Mouse (Mus musculus) hindbrain, embryonic 10.5 days (tissue): Measurements from ENCODE around the gene Arl15. TPM values are rescaled to one million over a fixed set of nuclear protein-coding genes. Genes with fewer than 3 reads are reported as not detected.

ENCODE experiments used
- DNase-seq: peaks from one replicate; pipeline ENCODE4 v3.0.0-alpha.2; 2017; ENCODE audit warnings: low spot score
- H3K27ac ChIP-seq: fragments of 300-500 bp; sonication (generic); 2 replicates; pipeline ENCODE4 v1.5.1; 2016; ENCODE audit warnings: mild to moderate bottlenecking, moderate library complexity
- H3K27me3 ChIP-seq: fragments of 300-500 bp; sonication (generic); 2 replicates; pipeline ENCODE4 v1.6.1; 2016; ENCODE audit warnings: mild to moderate bottlenecking; ENCODE audit not compliant: poor library complexity, insufficient read depth, severe bottlenecking
- H3K36me3 ChIP-seq: fragments of 300-500 bp; sonication (generic); 2 replicates; pipeline ENCODE4 v1.6.1; 2016; ENCODE audit warnings: mild to moderate bottlenecking, moderate library complexity
- H3K4me1 ChIP-seq: fragments of 300-500 bp; sonication (generic); replicated peaks from 2 replicates; pipeline ENCODE4 v1.6.1; 2016; ENCODE audit warnings: mild to moderate bottlenecking
- H3K4me3 ChIP-seq: fragments of 300-500 bp; sonication (generic); 2 replicates; pipeline ENCODE4 v1.5.1; 2016; ENCODE audit warnings: mild to moderate bottlenecking, moderate library complexity
- H3K9me3 ChIP-seq: fragments of 300-500 bp; sonication (generic); 2 replicates; pipeline ENCODE4 v1.6.1; 2016; ENCODE audit warnings: mild to moderate bottlenecking, moderate library complexity
- WGBS: fragments of 180-500 bp; shearing (Covaris S2); methylation state at CpG from one replicate; pipeline ENCODE4 v1.1.7; 2016; 5-methylcytosine and 5-hydroxymethylcytosine counted together
- polyA plus RNA-seq: library from polyadenylated mRNA; unstranded; fragments of >200 nt; fragmentation: Nextera tagmentation; extraction: Ambion mirVana; gene quantifications from 2 replicates; pipeline ENCODE4 v1.2.1, GENCODE M21; 2016

The Arl15 gene
- polyA plus RNA-seq, 1 experiment from 2014 or later = 10.8 TPM

DNA sequence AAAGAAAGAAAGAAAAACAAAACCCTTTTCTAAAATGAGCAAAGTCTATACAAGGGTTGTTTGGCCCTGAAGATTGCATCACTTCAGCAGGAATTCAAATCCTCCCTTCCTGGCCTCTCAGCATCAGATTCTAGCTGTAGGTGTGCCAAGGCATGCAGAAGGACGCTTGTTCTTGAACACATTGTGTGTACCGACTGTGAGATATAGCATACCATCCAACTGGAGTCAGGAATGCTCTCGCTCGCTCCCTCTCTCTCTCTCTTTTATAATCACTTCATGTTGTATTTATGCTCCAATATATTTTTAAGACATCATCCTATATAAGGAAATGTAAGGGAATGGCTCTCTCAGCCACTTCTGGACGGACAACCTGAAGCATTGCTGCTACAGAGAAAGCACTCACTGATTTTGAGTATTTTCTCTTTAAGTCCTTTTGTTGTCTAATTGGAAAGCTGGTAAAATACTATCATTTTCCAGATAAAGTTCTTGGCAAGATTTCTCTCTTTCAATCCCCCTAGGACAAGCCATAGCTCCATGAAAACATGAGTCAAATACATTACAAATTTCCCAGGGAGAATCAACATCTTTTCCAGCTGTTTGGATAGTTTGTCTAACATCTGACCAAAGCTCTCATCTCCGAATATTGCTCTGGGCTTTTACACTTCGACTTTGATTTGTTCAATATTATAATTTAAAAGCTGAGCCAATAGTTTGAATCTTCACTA lies 300.0 kb downstream of the Arl15 start:
- no peak overlapping the region for H3K27ac ChIP-seq
- H3K36me3 ChIP-seq = no peaks in the 10 kb centered on the region
- 92% methylated on average over 7 of the region's 7 CpGs for WGBS
- H3K4me3 ChIP-seq = no peak overlapping the region
- H3K4me1 ChIP-seq = no peaks in the 10 kb centered on the region; the same call in 1 of the 2 replicates
- H3K9me3 ChIP-seq = no peaks in the 10 kb centered on the region
- H3K27me3 ChIP-seq = no peaks in the 10 kb centered on the region
- DNase-seq = no peak

GRCm38 (mm10) chr13:114095440-114095839 lies 301.1 kb downstream of the Arl15 start:
- Histone ChIP-seq H3K36me3 (no peaks in the 10 kb centered on the region), H3K9me3 (no peaks in the 10 kb centered on the region), H3K27ac (no peak overlapping the region), H3K4me3 (no peak overlapping the region), H3K27me3 (no peaks in the 10 kb centered on the region), H3K4me1 (no peaks in the 10 kb centered on the region; the same call in 1 of the 2 replicates)
- no peak for DNase-seq
- 92% methylated on average over 4 of the region's 4 CpGs for WGBS

DNA sequence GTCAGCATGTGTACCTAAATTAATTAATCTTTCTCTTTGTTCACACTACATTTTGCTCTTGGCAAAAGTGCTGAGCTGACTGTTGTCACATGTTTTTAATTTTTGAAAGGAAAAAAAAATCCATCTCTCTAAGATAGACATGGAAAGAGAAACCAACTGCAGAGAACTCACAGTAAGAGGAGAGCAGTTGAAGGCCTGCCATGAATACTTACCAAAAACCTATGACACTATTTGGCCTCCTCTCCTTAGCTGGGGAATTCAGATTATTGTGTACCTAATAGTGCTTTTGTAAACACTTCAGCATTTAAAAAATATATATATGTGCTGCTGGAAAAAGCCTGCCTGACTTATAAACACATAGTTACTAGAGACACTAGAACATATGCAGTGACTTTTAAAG lies 302.1 kb downstream of the Arl15 start:
- Histone ChIP-seq H3K36me3 (no peaks in the 10 kb centered on the region), H3K4me1 (no peaks in the 10 kb centered on the region), H3K27ac (no peak overlapping the region), H3K9me3 (no peaks in the 10 kb centered on the region), H3K4me3 (no peak overlapping the region), H3K27me3 (no peaks in the 10 kb centered on the region)
- no peak for DNase-seq

DNA sequence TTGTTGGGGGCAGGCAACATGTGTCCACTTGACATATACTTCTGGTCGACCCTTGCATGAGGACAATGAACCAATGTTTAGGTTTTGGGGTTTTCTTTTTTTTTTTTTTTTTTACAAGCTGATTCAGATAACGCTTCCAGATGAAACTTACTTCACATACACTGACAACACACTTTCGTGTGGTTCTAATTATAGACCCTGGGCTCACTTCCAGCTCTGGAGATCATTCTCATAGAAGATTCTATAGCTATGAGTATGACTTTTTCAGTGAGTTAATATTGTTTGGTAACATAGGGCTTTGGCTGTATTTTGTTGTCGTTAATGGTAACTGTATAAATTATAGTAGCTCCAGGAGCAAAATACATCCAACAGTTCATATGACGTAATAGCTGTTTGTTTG lies 306.9 kb downstream of the Arl15 start:
- WGBS = 85% methylated on average over 5 of the region's 5 CpGs

GRCm38 (mm10) chr13:114106083-114106482 lies 311.8 kb downstream of the Arl15 start:
- WGBS = 81% methylated on average over 7 of the region's 7 CpGs
- no peak overlapping the region for H3K4me3 ChIP-seq
- H3K4me1 ChIP-seq = peaks cover 11% of the 10 kb centered on the region
- H3K27me3 ChIP-seq = no peaks in the 10 kb centered on the region
- no peak overlapping the region for H3K27ac ChIP-seq
- H3K9me3 ChIP-seq = no peaks in the 10 kb centered on the region
- no peak for DNase-seq
- H3K36me3 ChIP-seq = peaks cover 14% of the 10 kb centered on the region

More for the DNA sequence above, 306.9 kb downstream of the Arl15 start:
- H3K4me3 ChIP-seq = no peak overlapping the region
- no peaks in the 10 kb centered on the region for H3K27me3 ChIP-seq
- H3K36me3 ChIP-seq = peaks cover 14% of the 10 kb centered on the region
- no peaks in the 10 kb centered on the region for H3K9me3 ChIP-seq
- no peak for DNase-seq
- H3K27ac ChIP-seq = no peak overlapping the region
- no peaks in the 10 kb centered on the region for H3K4me1 ChIP-seq

- Histone ChIP-seq H3K9me3 (no peaks in the 10 kb centered on the region), H3K36me3 (peaks cover 14% of the 10 kb centered on the region), H3K4me3 (no peak overlapping the region), H3K27ac (no peak overlapping the region), H3K4me1 (peaks cover 11% of the 10 kb centered on the region), H3K27me3 (no peaks in the 10 kb centered on the region)
- WGBS = 94% methylated on average over 7 of the region's 7 CpGs
- no peak for DNase-seq
These were observed 313.2 kb downstream of the Arl15 start for GRCm38 (mm10) chr13:114107499-114107898.

GRCm38 (mm10) chr13:114109441-114109840 lies 315.1 kb downstream of the Arl15 start:
- 0 out of 2 replicates have a peak, but pooled peaks cover 4% of the 10 kb centered on the region for H3K36me3 ChIP-seq
- DNase-seq = no peak
- H3K4me3 ChIP-seq = no peak overlapping the region
- no peaks in the 10 kb centered on the region for H3K9me3 ChIP-seq
- no peak overlapping the region for H3K27ac ChIP-seq
- WGBS = 85% methylated on average over 10 of the region's 10 CpGs
- peaks cover 11% of the 10 kb centered on the region for H3K4me1 ChIP-seq
- no peaks in the 10 kb centered on the region for H3K27me3 ChIP-seq

- H3K4me1 ChIP-seq = peaks cover 11% of the 10 kb centered on the region
- H3K36me3 ChIP-seq = 0 out of 2 replicates have a peak, but pooled peaks cover 1% of the 10 kb centered on the region
- DNase-seq = no peak
- H3K27ac ChIP-seq = no peak overlapping the region
- no peaks in the 10 kb centered on the region for H3K9me3 ChIP-seq
- H3K27me3 ChIP-seq = no peaks in the 10 kb centered on the region
- no peak overlapping the region for H3K4me3 ChIP-seq
- WGBS = 70% methylated on average over 4 of the region's 4 CpGs
These were observed 315.5 kb downstream of the Arl15 start for GRCm38 (mm10) chr13:114109845-114110244.

- 81% methylated on average over 2 of the region's 2 CpGs for WGBS
- DNase-seq = no peak
- peaks cover 11% of the 10 kb centered on the region for H3K4me1 ChIP-seq
- H3K36me3 ChIP-seq = no peaks in the 10 kb centered on the region
- H3K9me3 ChIP-seq = no peaks in the 10 kb centered on the region
- no peak overlapping the region for H3K27ac ChIP-seq
- H3K27me3 ChIP-seq = no peaks in the 10 kb centered on the region
- no peak overlapping the region for H3K4me3 ChIP-seq
These were observed 319.2 kb downstream of the Arl15 start for GRCm38 (mm10) chr13:114113516-114113915.

DNA sequence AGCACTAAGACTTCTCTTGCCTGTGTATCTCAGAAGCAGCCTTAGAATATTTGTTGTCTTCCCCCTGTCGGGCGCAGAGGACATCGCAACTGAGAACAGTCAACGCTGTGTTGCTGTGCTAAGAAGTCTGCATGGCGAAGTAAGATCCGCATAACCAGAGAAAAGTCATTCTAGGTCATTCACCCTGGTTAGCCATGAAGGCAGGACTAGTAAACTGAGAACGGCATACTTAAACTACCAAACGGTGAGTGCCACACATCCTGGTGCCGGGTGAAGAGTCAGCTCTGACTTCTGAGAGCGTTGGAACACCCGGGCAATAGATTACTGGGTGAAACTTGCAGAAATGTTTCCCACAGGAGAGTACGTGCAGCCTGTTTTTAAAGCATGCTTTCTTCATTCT lies 320.3 kb downstream of the Arl15 start:
- no peak for DNase-seq
- Histone ChIP-seq H3K4me1 (peaks cover 10% of the 10 kb centered on the region), H3K4me3 (no peak overlapping the region), H3K9me3 (no peaks in the 10 kb centered on the region), H3K27me3 (no peaks in the 10 kb centered on the region), H3K36me3 (no peaks in the 10 kb centered on the region), H3K27ac (no peak overlapping the region)
- 93% methylated on average over 12 of the region's 12 CpGs for WGBS

DNA sequence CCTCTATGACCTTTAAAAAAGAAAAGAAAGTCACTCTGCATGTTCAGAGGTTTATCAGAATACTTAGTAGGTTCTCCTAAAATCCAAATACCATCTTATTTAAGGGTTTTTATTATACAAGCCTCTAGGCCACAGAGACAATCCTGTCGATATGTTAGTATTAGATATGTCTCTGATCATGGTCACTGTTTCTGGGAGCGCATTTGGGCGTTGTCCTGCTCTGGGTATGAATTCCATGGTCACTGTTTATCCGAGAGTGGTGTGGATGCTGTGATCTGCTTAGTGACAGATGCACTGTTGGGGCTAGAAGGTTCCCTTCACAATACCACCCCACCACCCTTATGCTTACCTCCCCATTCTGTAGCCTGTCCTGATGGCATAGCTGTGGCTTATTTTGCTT lies 320.8 kb downstream of the Arl15 start:
- DNase-seq = no peak
- H3K4me1 ChIP-seq = peaks cover 5% of the 10 kb centered on the region
- H3K27me3 ChIP-seq = no peaks in the 10 kb centered on the region
- no peak overlapping the region for H3K27ac ChIP-seq
- no peaks in the 10 kb centered on the region for H3K36me3 ChIP-seq
- H3K4me3 ChIP-seq = no peak overlapping the region
- no peaks in the 10 kb centered on the region for H3K9me3 ChIP-seq
- WGBS = 91% methylated on average over 4 of the region's 4 CpGs

GRCm38 (mm10) chr13:114118104-114118830 lies 324.0 kb downstream of the Arl15 start:
- no peaks in the 10 kb centered on the region for H3K27me3 ChIP-seq
- H3K4me3 ChIP-seq = no peak overlapping the region
- H3K27ac ChIP-seq = no peak overlapping the region
- H3K36me3 ChIP-seq = no peaks in the 10 kb centered on the region
- no peak for DNase-seq
- WGBS = 92% methylated on average over 19 of the region's 19 CpGs
- H3K9me3 ChIP-seq = no peaks in the 10 kb centered on the region
- H3K4me1 ChIP-seq = no peaks in the 10 kb centered on the region

DNA sequence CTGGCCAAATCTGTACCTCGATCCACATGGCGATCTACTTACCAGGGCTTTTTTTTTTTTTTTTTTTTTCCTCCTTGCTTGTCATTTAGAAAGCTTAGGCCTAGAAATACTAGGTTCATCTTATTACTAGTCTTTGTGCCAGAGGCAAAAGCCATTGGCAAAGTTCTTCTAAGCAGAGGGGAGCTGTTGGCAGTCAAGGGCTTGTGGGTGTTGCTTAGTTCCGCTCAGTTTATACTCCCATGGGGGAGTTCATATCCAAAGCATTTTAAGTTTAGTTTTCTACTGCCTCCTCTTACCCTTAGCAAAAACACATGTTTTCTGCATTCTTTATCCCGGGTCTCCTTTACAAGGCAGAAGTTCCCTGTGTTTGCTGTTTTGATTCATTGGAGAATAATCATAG lies 325.5 kb downstream of the Arl15 start:
- Histone ChIP-seq H3K27ac (no peak overlapping the region), H3K4me3 (no peak overlapping the region), H3K4me1 (no peaks in the 10 kb centered on the region), H3K36me3 (no peaks in the 10 kb centered on the region), H3K27me3 (no peaks in the 10 kb centered on the region), H3K9me3 (no peaks in the 10 kb centered on the region)
- 95% methylated on average over 4 of the region's 4 CpGs for WGBS
- DNase-seq = no peak
